Mouse (Mus musculus): ENCODE data around the gene Gm28729. TPM values are rescaled to one million over a fixed set of nuclear protein-coding genes. Genes with fewer than 3 reads are reported as not detected.
"Not testable (repeated sequence)": the region's sequence is repeated elsewhere in the genome, so short reads cannot be mapped to it uniquely, and the experiment has no call there.

Gm28729 gene
- polyA plus RNA-seq, 1 experiment from 2014 or later = not detected

DNA sequence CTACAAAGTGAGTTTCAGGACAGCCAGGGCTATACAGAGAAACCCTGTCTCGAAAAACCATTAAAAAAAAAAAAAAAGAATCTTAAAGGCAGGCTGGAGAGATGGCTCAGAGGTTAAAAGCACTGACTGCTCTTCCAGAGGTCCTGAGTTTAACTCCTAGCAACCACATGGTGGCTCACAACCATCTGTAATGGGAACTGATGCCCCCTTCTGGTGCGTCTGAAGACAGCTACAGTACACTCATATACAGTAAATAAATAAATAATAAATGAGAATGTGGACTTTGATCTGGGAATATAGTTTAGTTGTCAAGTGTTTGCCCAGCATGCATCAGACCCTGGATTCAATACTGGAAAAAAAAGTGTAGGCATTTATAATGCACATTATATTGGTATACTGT, 3.5 kb downstream of the Gm28729 start:
- H3K4me2 ChIP-seq; H3K36me3 ChIP-seq; H3K4me3 ChIP-seq; H3K9me3 ChIP-seq (replicated peaks); ATAC-seq (ENCODE audit: insufficient number of reproducible peaks, low FRiP score); H3K27ac ChIP-seq (ENCODE audit: poor library complexity, severe bottlenecking); H3K27me3 ChIP-seq (replicated peaks); H3K4me1 ChIP-seq (replicated peaks); H3K9ac ChIP-seq: not testable (repeated sequence)
- WGBS = 84% methylated on average over 2 of the region's 2 CpGs

DNA sequence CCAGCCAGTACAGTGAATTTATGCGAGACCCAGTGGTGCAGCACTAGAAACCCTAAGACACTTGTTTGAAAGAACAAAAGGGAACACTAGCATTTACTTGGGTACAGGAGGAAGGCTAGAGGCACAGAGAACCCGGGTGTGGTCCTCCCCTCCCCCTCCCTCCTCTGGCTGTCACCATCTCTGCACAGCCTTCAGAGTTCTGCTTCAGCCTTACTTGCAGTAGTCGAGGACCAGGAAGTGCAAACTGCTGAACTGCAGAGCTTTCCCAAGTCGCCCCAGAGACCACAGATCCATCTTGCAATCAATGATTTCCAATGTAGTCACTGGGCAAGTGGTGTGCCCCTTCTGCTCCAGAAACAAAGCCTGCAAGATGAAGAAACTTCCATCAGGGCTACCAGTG, 7.6 kb downstream of the Gm28729 start:
- H3K4me1 ChIP-seq (replicated peaks) = peaks cover 4% of the 10 kb centered on the region; the same call in 1 of the 2 replicates
- no peaks in the 10 kb centered on the region for H3K9me3 ChIP-seq (replicated peaks)
- no peaks in the 10 kb centered on the region for H3K27me3 ChIP-seq (replicated peaks)
- no peak for ATAC-seq (ENCODE audit: insufficient number of reproducible peaks, low FRiP score)
- no peaks in the 10 kb centered on the region for H3K36me3 ChIP-seq
- 25% methylated on average over 4 of the region's 4 CpGs for WGBS
- no peak overlapping the region for H3K27ac ChIP-seq (ENCODE audit: poor library complexity, severe bottlenecking)
- no peak overlapping the region for H3K9ac ChIP-seq
- H3K4me2 ChIP-seq = no peak overlapping the region
- H3K4me3 ChIP-seq = no peak overlapping the region

DNA sequence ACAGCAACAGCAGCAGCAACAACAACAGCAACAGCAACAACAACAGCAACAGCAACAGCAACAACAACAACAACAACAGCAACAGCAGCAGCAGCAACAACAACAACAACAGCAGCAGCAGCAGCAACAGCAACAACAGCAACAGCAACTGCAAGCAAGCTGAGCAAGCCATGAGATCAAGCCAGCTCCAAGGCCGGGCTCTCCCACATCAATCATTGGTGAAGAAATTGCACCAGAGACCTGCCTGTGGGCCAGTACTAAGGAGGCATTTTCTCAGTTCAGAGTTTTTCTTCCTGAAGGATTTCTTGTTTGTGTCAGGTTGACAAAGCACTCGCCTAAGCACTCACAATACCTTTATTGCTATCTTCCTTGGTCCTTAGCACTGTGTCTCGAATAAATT, 8.3 kb downstream of the Gm28729 start:
- H3K4me1 ChIP-seq (replicated peaks) = peaks cover 4% of the 10 kb centered on the region; the same call in 1 of the 2 replicates
- H3K4me2 ChIP-seq = no peak overlapping the region
- H3K9me3 ChIP-seq (replicated peaks) = no peaks in the 10 kb centered on the region
- no peaks in the 10 kb centered on the region for H3K36me3 ChIP-seq
- no peak overlapping the region for H3K4me3 ChIP-seq
- ATAC-seq (ENCODE audit: insufficient number of reproducible peaks, low FRiP score) = no peak
- H3K27ac ChIP-seq (ENCODE audit: poor library complexity, severe bottlenecking) = no peak overlapping the region
- WGBS = 58% methylated on average over 3 of the region's 3 CpGs
- no peaks in the 10 kb centered on the region for H3K27me3 ChIP-seq (replicated peaks)
- no peak overlapping the region for H3K9ac ChIP-seq

DNA sequence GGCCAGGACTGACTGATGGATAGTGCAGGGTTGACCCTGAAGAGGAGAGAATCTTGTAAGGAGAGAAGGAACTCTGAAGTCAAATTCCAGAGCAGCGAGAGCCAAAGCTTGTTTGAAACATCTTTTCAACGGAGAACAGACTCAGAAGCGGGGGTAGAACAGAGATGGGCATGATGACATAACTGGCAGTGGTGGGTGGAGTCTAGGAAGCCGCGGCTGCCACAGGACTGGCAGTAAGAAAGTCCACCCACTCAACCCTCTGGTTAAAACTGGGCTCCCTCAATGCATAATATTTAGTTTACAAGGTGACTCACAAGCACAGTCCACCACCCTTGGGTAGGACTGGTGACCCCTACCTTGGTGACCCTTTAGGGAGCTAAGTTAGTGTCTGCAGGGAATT, 9.3 kb downstream of the Gm28729 start:
- Histone ChIP-seq H3K36me3 (no peaks in the 10 kb centered on the region), H3K4me2 (no peak overlapping the region), H3K9ac (no peak overlapping the region), H3K4me1 (replicated peaks) (peaks cover 4% of the 10 kb centered on the region; the same call in 1 of the 2 replicates), H3K4me3 (no peak overlapping the region), H3K27me3 (replicated peaks) (no peaks in the 10 kb centered on the region), H3K27ac (ENCODE audit: poor library complexity, severe bottlenecking) (no peak overlapping the region), H3K9me3 (replicated peaks) (no peaks in the 10 kb centered on the region)
- WGBS = 79% methylated on average over 5 of the region's 5 CpGs
- ATAC-seq (ENCODE audit: insufficient number of reproducible peaks, low FRiP score) = no peak

DNA sequence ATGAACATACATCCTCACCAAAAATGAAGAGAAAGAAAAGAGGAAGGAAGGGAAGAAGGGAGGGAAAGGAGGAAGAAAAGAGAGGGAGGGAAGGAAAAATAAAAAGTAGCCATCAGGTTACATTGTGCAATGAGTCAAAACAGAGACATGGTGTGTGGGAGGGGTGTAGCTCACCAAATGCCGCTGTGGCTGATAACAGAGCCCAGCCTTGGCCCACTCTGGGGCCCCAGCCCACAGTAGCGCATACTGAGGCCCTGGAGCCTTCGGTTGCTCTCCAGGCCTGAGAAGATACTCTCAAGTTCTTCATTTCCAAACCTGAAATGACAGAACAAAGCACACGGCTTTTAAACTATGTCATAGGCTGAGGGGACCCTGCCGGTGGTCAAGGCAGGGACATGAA, 10.8 kb downstream of the Gm28729 start:
- Histone ChIP-seq H3K4me3 (no peak overlapping the region), H3K4me2 (no peak overlapping the region), H3K9me3 (replicated peaks) (no peaks in the 10 kb centered on the region), H3K27ac (ENCODE audit: poor library complexity, severe bottlenecking) (no peak overlapping the region), H3K36me3 (no peaks in the 10 kb centered on the region), H3K27me3 (replicated peaks) (no peaks in the 10 kb centered on the region), H3K9ac (no peak overlapping the region), H3K4me1 (replicated peaks) (peaks cover 4% of the 10 kb centered on the region; the same call in 1 of the 2 replicates)
- ATAC-seq (ENCODE audit: insufficient number of reproducible peaks, low FRiP score) = no peak
- 41% methylated on average over 5 of the region's 5 CpGs for WGBS

DNA sequence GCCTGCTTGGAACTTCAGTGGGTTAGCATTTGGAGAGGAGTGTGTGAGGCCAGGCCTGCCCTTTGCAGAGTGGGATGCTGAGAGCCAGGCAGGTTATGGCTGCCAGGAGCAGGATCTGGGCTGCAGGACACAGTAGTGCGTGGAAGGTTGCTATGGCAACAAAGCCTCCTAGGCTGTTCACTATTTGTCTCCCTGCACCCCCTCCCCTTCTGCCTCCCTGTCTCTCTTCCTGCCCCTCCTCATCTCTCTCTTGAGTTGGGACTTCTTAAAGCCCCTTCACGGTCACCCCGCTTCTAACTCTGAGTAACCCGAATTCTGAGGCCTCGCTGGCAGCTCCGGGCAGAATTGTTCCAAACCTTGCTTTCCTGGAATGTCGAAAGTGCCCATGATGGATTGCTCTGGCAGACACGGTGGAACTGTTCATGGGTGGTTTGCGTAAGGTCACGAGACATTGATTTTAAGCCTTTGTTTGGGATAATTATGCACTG, 19.0 kb downstream of the Gm28729 start:
- Histone ChIP-seq H3K4me3 (no peak overlapping the region), H3K27me3 (replicated peaks) (no peaks in the 10 kb centered on the region), H3K36me3 (no peaks in the 10 kb centered on the region), H3K4me1 (replicated peaks) (peaks cover 3% of the 10 kb centered on the region; the same call in 1 of the 2 replicates), H3K9me3 (replicated peaks) (no peaks in the 10 kb centered on the region; the same call in 1 of the 2 replicates), H3K27ac (ENCODE audit: poor library complexity, severe bottlenecking) (no peak overlapping the region), H3K9ac (no peak overlapping the region), H3K4me2 (no peak overlapping the region)
- no peak for ATAC-seq (ENCODE audit: insufficient number of reproducible peaks, low FRiP score)
- 44% methylated on average over 10 of the region's 10 CpGs for WGBS

DNA sequence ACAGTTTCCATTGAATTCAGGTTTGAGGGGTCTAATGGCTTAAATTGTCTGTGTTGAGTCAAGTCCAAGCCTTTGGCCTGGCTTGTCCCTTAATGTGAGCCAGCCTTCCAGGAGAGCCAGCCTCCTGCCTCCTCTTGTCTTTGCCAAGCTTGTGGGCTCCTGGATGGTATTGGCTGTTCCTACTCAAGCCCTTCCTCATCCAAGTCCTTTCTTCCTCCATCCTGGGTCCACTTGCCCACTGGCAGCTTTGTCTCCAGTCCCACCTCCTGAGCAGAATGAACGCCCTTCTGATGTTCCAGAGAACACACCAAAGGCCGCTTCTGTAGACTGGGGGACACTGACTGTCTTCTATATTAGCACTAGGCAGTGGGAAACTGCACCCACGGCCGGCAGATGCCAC, 19.9 kb downstream of the Gm28729 start:
- peaks cover 3% of the 10 kb centered on the region; the same call in 1 of the 2 replicates for H3K4me1 ChIP-seq (replicated peaks)
- 87% methylated on average over 4 of the region's 4 CpGs for WGBS

DNA sequence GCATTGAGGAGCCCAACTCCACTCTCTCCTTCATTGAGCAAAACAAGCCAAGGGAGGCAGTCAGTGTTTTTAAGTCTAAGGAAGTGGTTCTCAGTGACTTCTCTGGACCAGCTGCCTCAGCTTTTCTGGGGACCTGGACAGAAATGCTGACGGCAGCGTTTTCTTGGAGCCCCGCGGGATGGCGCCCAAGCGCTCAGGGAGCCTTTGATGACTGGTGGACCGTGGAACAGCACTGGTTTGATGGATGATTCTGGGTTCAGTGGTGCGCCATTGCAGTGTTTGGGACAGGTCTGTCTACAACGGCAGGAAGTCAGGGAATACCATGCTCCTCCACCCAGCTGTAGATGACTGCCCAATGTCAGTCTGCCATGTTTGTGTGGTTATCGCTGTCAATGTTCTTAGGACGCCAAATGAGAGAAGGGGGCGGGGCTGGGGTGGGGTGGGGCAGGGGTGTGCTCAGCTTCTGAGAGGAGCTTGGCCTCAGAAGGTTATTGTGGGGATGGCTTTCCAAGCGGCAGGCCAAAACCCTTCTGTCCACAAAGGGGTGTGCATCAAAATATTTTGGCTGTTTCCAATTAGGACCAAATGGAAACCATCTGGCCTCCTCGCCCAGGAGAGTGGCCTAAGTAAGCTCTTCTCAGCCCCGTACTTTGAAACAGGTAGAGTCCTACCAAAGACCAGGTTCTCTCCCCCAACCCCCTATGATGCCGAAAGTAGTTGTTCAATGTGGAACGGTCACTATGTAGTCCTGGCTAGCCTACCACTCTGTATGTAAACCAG, 20.8 kb downstream of the Gm28729 start:
- Histone ChIP-seq H3K4me3 (no peak overlapping the region), H3K9ac (no peak overlapping the region), H3K36me3 (no peaks in the 10 kb centered on the region), H3K4me2 (no peak overlapping the region), H3K9me3 (replicated peaks) (peaks cover 2% of the 10 kb centered on the region), H3K27me3 (replicated peaks) (no peaks in the 10 kb centered on the region), H3K4me1 (replicated peaks) (peaks cover 3% of the 10 kb centered on the region; the same call in 1 of the 2 replicates), H3K27ac (ENCODE audit: poor library complexity, severe bottlenecking) (no peak overlapping the region)
- ATAC-seq (ENCODE audit: insufficient number of reproducible peaks, low FRiP score) = no peak
- 81% methylated on average over 17 of the region's 17 CpGs for WGBS

More for the DNA sequence above, 19.9 kb downstream of the Gm28729 start:
- Histone ChIP-seq H3K4me2 (no peak overlapping the region), H3K27me3 (replicated peaks) (no peaks in the 10 kb centered on the region), H3K9ac (no peak overlapping the region), H3K4me3 (no peak overlapping the region), H3K9me3 (replicated peaks) (no peaks in the 10 kb centered on the region; the same call in 1 of the 2 replicates), H3K36me3 (no peaks in the 10 kb centered on the region), H3K27ac (ENCODE audit: poor library complexity, severe bottlenecking) (no peak overlapping the region)
- ATAC-seq (ENCODE audit: insufficient number of reproducible peaks, low FRiP score) = no peak

DNA sequence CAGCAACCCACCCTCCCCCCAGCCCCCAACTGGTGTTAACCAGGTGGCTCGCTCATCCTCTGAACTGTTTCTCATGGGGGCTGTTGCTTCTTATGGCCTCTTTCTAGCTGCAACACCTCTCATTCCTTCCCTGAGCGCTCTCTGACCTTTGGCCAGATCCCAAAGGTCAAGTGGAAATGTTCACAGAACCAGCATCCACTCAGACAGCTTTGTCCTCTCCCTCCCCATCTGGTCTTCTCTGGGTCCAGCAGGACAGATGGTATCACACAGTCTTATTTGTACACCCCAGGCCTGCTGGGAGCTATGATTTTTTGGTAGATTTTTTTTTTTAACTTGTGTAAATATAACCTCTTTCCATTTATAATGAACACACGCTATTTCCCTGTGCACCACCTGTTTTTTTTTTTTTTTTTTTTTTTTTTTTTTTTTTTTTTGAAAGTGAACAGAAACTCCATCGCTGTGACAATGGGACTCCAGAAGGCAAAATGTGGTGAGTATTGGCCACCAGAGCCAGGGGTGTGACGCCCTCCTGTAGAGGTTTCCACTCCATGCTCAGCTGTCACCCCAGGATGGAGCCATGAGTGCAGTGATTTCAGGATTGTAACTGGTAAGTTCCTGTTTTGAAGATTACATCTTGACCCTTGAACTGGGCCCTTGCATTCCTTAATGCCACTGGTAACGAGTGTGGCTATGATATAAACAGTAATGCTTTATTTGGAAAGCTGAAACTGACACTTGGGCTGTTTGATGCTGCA, 22.0 kb downstream of the Gm28729 start:
- H3K4me1 ChIP-seq (replicated peaks) = peaks cover 3% of the 10 kb centered on the region; the same call in 1 of the 2 replicates
- H3K9ac ChIP-seq = no peak overlapping the region
- H3K9me3 ChIP-seq (replicated peaks) = peaks cover 15% of the 10 kb centered on the region
- no peak overlapping the region for H3K4me3 ChIP-seq
- 70% methylated on average over 6 of the region's 6 CpGs for WGBS
- no peak for ATAC-seq (ENCODE audit: insufficient number of reproducible peaks, low FRiP score)
- no peak overlapping the region for H3K4me2 ChIP-seq
- H3K27me3 ChIP-seq (replicated peaks) = no peaks in the 10 kb centered on the region
- H3K36me3 ChIP-seq = no peaks in the 10 kb centered on the region
- no peak overlapping the region for H3K27ac ChIP-seq (ENCODE audit: poor library complexity, severe bottlenecking)

DNA sequence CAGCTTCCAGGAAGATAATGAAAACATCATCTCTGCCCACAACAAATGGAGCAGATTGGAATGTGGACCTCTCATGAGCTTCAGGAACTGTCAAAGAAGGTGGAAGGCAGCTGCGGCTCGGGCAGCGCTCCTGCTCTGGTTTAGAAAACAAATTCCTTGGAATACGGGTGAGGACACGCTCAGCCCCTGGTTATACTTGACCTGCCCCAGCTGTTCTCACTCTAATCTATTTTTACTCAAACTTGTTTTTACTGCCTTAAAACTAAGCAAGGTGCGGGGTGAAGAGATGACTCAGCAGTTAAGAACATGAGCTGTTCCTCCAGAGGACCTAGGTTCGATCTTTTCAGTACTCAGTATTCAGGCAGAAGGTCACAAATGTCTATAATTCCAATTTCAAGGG, 23.8 kb downstream of the Gm28729 start:
- H3K4me1 ChIP-seq (replicated peaks) = peaks cover 3% of the 10 kb centered on the region; the same call in 1 of the 2 replicates
- H3K4me2 ChIP-seq = no peak overlapping the region
- H3K27ac ChIP-seq (ENCODE audit: poor library complexity, severe bottlenecking) = no peak overlapping the region
- H3K4me3 ChIP-seq = no peak overlapping the region
- no peak overlapping the region for H3K9ac ChIP-seq
- no peaks in the 10 kb centered on the region for H3K27me3 ChIP-seq (replicated peaks)
- H3K36me3 ChIP-seq = no peaks in the 10 kb centered on the region
- peaks cover 16% of the 10 kb centered on the region for H3K9me3 ChIP-seq (replicated peaks)
- 63% methylated on average over 7 of the region's 7 CpGs for WGBS
- no peak for ATAC-seq (ENCODE audit: insufficient number of reproducible peaks, low FRiP score)

DNA sequence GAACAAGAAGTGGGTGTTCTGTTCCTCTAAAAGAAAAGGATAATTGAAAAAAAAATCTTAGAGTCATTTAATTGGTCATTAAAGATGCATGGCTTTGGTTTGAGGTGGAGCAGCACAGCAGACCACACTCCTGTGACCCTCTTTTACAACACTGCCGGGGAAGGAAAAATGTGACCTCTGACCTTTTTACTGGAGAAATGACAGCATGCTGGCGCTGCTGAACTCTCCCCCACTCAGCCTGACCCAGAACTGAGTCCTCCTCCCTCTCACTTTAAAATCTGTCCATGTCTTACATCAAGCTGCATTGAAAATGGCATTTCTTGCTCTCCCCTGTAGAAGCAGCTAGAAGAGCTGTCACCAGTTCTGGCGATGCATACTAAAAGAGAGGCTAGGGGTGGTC, 31.9 kb downstream of the Gm28729 start:
- no peak overlapping the region for H3K27ac ChIP-seq (ENCODE audit: poor library complexity, severe bottlenecking)
- no peaks in the 10 kb centered on the region for H3K27me3 ChIP-seq (replicated peaks)
- no peaks in the 10 kb centered on the region for H3K36me3 ChIP-seq
- no peak for ATAC-seq (ENCODE audit: insufficient number of reproducible peaks, low FRiP score)
- H3K4me1 ChIP-seq (replicated peaks) = 0 out of 2 replicates have a peak, but pooled peaks cover 8% of the 10 kb centered on the region
- peaks cover 3% of the 10 kb centered on the region; the same call in 1 of the 2 replicates for H3K9me3 ChIP-seq (replicated peaks)
- H3K4me3 ChIP-seq = no peak overlapping the region
- WGBS = 23% methylated on average over 3 of the region's 3 CpGs
- H3K4me2 ChIP-seq = no peak overlapping the region
- no peak overlapping the region for H3K9ac ChIP-seq

All from heart, embryonic 12.5 days (tissue).